Mouse (Mus musculus) heart, adult 2 months (tissue): Measurements from ENCODE around the gene Kctd19.

Experiments used
- CTCF ChIP-seq: fragments of 200-600 bp; IDR thresholded peaks from 2 replicates; pipeline ENCODE4 v1.8.1; 2022; ENCODE audit warnings: antibody characterized with exemption, mild to moderate bottlenecking, moderate library complexity
- EP300 ChIP-seq: fragments of 200-500 bp; IDR thresholded peaks from 2 replicates; pipeline ENCODE4 v1.6.1; 2011; ENCODE audit warnings: low read depth, low read length, control low read depth; ENCODE audit not compliant: insufficient read depth
- POLR2A ChIP-seq: fragments of 200-500 bp; IDR thresholded peaks from 2 replicates; pipeline ENCODE4 v1.6.1; 2011; ENCODE audit warnings: mild to moderate bottlenecking, low read depth, low read length, control low read depth; ENCODE audit not compliant: insufficient read depth

DNA sequence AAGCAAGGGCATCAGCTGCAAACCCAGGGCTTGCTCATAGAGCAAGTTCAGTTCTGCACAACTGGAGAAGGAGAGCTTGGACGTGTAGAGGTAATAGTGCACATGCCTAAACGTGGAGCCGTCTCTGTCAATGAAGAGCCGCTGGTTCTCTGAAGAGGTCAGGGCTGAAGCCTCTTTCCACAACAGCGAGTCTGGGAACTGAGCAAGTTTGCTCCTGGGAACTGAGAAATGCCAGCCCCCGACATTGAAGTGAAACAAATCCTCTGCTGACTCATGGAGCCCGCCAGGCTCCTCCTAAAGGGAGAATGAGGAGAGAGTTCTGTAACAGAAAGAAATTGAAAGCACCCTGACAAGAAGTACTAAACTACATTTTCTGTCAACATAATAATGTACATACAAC is 5.0 kb downstream of the Kctd19 start:
- TF ChIP-seq POLR2A, result no peak
- TF ChIP-seq CTCF, result no peak
- TF ChIP-seq EP300, result no peak
